Mouse (Mus musculus) T-helper 1 cell (primary cell): Measurements from ENCODE around the gene Cops9.

Experiments used
- in situ Hi-C: fragments of 300-600 bp; cut with MboI, MseI; formaldehyde crosslinking; loops from one replicate; pipeline ENCODE4 v1.15.1; 2025; ENCODE audit warnings: high pct_unique_total_duplicates

The Cops9 gene

DNA sequence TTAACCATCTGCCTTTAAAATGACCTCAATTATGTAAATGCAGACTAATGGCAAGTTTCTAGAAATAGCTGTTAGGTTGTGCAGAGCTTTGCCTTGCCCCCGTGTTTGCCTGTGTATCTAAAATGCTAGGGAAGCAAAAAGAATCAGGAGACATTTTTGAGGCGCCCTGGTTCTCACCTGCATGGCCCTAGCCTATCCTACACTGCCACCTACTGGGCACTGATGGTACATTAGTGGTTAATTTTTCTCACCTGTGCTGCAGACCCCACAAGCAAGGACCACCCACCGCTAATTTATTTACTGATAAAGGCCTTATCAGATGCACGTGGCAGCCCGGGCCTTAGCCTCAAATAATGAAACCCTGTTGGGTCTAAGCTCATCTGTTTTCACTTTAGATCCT lies 30.8 kb downstream of the Cops9 start:
- in situ Hi-C loops: loop anchor here (10.0 to 25.0 kb wide), 2 partner anchors 136 to 699 kb away; partner anchors contain the start of gene Ndufa10

DNA sequence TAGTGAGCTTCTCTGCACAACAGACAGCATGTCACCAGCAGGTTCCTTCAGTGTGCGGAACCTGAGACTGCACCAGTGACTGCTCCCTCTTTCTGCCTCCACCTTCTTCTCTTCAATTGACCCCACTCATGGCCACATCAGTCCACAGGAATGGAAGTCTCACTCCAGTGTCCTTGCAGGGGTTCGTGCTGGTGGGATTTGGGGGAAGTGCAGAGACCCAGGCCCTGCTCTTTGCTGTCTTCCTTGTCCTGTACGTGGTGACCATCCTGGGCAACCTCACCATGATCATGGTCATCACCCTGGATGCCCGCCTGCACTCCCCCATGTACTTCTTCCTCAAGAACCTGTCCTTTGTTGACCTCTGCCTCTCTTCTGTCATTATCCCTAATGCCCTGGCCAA lies 34.1 kb downstream of the Cops9 start:
- in situ Hi-C loops: loop anchor here (5.0 to 25.0 kb wide), 2 partner anchors 85 to 695 kb away; no protein-coding TSS in a partner anchor

DNA sequence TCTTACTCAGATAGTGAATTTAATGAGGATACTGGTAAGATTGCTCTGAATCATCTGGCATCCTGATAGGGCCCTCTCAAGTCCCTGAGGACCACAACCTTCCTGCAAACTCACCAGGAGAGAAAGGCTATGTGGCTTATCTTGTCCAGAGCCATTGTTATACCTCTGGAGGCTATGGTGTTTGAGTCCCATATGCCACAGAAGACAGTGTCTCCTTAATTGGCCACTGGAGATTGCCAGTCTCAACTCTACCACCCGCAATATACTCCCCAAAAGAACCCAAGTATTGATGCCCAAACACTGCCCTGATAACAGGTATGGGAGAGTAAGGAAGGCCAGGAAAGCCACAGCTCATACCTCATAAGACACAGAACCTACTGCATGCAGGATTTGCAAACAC lies 36.3 kb downstream of the Cops9 start, which contains the start of gene Olfr1410:
TSS of gene Olfr1410 (plus strand) at position 301 of the 400 bp plus-strand sequence.
- in situ Hi-C loops: loop anchor here (5.0 to 25.0 kb wide), 2 partner anchors 83 to 693 kb away; no protein-coding TSS in a partner anchor

DNA sequence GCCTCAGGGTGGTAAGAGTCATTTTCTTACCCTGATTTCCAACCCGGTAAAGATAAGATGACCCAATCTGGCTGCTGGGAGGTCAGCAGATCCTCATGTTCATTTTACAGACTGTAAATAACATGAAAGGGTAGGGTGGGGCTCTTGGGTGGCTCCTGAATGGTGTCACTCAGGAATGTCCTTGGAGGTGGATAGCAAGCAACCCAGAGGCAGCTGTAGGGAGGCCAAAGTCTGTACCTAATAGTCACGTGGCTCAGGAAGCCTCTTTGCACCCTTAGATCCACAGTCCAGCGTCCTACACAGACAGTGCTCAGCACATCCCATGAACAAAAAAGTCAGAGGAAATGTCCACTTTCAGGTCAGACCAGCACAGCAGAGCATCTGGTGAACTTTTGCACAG lies 45.8 kb downstream of the Cops9 start:
- in situ Hi-C loops: no loop called here

DNA sequence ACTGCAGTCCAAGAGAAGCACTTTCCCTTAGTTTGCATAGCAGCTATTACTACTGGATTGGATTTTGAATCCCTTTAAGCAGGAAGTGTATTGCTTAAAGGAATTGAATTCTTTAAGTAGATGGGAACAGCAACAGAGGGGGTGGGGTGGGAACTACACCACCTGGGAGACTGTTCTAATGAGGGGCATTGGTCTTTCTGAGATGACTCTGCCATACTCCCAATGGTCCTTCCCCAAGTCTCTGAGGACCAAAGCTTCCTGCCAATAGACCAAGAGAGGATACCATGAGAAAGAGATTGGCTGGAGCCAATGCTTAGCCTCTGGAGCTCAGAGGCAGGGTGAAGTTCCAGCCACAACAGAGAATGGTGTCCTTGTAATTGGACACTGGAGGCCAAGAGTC lies 47.7 kb downstream of the Cops9 start, which contains the start of gene Olfr1411:
TSS of gene Olfr1411 (plus strand) at position 301 of the 400 bp plus-strand sequence.
- in situ Hi-C loops: no loop called here
